9 mouse cellular contexts compared by ENCODE assay signal in genomic region chr1:88260114-88260513, GRCm38 (mm10). TPM values are rescaled to one million over a fixed set of nuclear protein-coding genes. Genes with fewer than 3 reads are reported as not detected.
DNase-seq lines count a peak whose midpoint lies in the region; ATAC-seq and TF ChIP-seq lines count a peak whose summit lies in the region.
"Had no signal": no experiment of that assay in that cellular context is flagged by ENCODE, and none has a peak within 500 bp of the region (broad histone marks: within the 10 kb centered on the region; RNA-seq: fewer than 3 reads in every experiment).

No protein-coding gene starts in this region.

- peaks cover 39% of the 10 kb centered on the region for H3K9me3 ChIP-seq in heart, embryonic 11.5 days (replicated peaks; ENCODE audit: control insufficient read depth, low read length)
- H3K9me3 ChIP-seq in CH12.LX (replicated peaks; ENCODE audit: low read length) = peaks cover 35% of the 10 kb centered on the region

- no peak overlapping the region for H3K4me2 ChIP-seq in heart, embryonic 11.5 days
- H3K4me2 ChIP-seq in CH12.LX (ENCODE audit: insufficient read depth, low read depth, poor library complexity, severe bottlenecking) = no peak overlapping the region

- DNase-seq in heart, postnatal 25 days (ENCODE audit: low spot score) = no peak
- no peak for DNase-seq in CH12.LX (ENCODE audit: extremely low read depth)
- DNase-seq in heart, postnatal 4 days = peak; percentile 68
- peak; percentile 96 for DNase-seq in liver, adult 2 months (ENCODE audit: extremely low read depth, low read depth, low spot score)
- no peak for DNase-seq in layer of hippocampus, postnatal 14 days (ENCODE audit: low spot score in 2 of 2)

- TF ChIP-seq RAD21 in CH12.LX (IDR thresholded peaks at IDR 0.05; ENCODE audit: low read depth, low read length) = no peak

- WGBS in heart, embryonic 11.5 days (ENCODE audit: insufficient replicate concordance) = 79% methylated on average over 6 of the region's 6 CpGs
- 34% methylated on average over 6 of the region's 6 CpGs for WGBS in liver, adult 2 months

- intact Hi-C loops in heart, postnatal 25 days (cut with DNase I) = no loop called here

- no peak for TF ChIP-seq EP300 in CH12.LX (IDR thresholded peaks at IDR 0.05; ENCODE audit: low read length)

- TF ChIP-seq POLR2A in CH12.LX (IDR thresholded peaks at IDR 0.05; ENCODE audit: low read depth, low read length) = no peak; the same call in 1 of the 2 replicates
- TF ChIP-seq POLR2A in liver, adult 2 months (IDR thresholded peaks at IDR 0.05; ENCODE audit: extremely low read depth, insufficient read depth, low read length) = no peak
- no peak for TF ChIP-seq POLR2A in testis, adult 2 months (IDR thresholded peaks at IDR 0.05; ENCODE audit: control insufficient read depth, low read depth, low read length)

- no peak overlapping the region for H3K9ac ChIP-seq in heart, embryonic 11.5 days (ENCODE audit: low read depth, low read length)
- H3K9ac ChIP-seq in CH12.LX (ENCODE audit: insufficient read depth, low read depth) = no peak overlapping the region
- H3K9ac ChIP-seq in liver, adult 2 months (ENCODE audit: low read depth, low read length) = no peak overlapping the region

- no peak for TF ChIP-seq CTCF in CH12.LX (conservative IDR thresholded peaks at IDR 0.05 in 1 of 2, IDR thresholded peaks at IDR 0.05 in 1 of 2; ENCODE audit: low read depth in 2 of 2, low read length in 2 of 2)
- TF ChIP-seq CTCF in liver, adult 2 months (IDR thresholded peaks at IDR 0.05; ENCODE audit: low read depth, low read length) = no peak
- no peak for TF ChIP-seq CTCF in testis, adult 2 months (IDR thresholded peaks at IDR 0.05; ENCODE audit: control insufficient read depth, insufficient read depth, insufficient replicate concordance, low read depth, low read length)

- dilution Hi-C loops in CH12.LX (cut with MboI; ENCODE audit: extremely low pct_ligation_motif_present, extremely low pct_unique_long_range_greater_than_20kb, low sequenced_read_pairs) = no loop called here

- peaks cover 17% of the 10 kb centered on the region; the same call in 1 of the 2 replicates for H3K4me1 ChIP-seq in heart, embryonic 11.5 days (ENCODE audit: control insufficient read depth, insufficient read depth, low read length)
- peaks cover 2 to 29% of the 10 kb centered on the region in 2 experiments; a peak in 3 of 4 replicates for H3K4me1 ChIP-seq in CH12.LX (ENCODE audit: control insufficient read depth in 1 of 2, insufficient read depth in 2 of 2)
- peaks cover 19% of the 10 kb centered on the region for H3K4me1 ChIP-seq in liver, adult 2 months (ENCODE audit: control insufficient read depth, insufficient read depth, low read length)
- no peaks in the 10 kb centered on the region; the same call in 1 of the 2 replicates for H3K4me1 ChIP-seq in testis, adult 2 months (ENCODE audit: control insufficient read depth, insufficient read depth, low read length)

- no peak overlapping the region for H3K4me3 ChIP-seq in heart, embryonic 11.5 days (ENCODE audit: low read depth, low read length)
- no peak overlapping the region for H3K4me3 ChIP-seq in CH12.LX (replicated peaks in 1 of 3; ENCODE audit: low read depth in 2 of 3, low read length in 2 of 3, poor library complexity in 1 of 3)
- H3K4me3 ChIP-seq in liver, adult 2 months (ENCODE audit: insufficient read depth, low read depth, low read length) = no peak overlapping the region
- peak overlapping the region; percentile 6 for H3K4me3 ChIP-seq in testis, adult 2 months (ENCODE audit: control insufficient read depth, low read depth, low read length)

- no peaks in the 10 kb centered on the region for H3K27me3 ChIP-seq in heart, embryonic 11.5 days (ENCODE audit: control insufficient read depth, insufficient read depth, low read length)
- peaks cover under 1% of the 10 kb centered on the region for H3K27me3 ChIP-seq in CH12.LX (replicated peaks)
- H3K27me3 ChIP-seq in liver, adult 2 months (ENCODE audit: control insufficient read depth, insufficient read depth, low read length) = no peaks in the 10 kb centered on the region
- H3K27me3 ChIP-seq in testis, adult 2 months (ENCODE audit: control insufficient read depth, insufficient read depth, low read length) = no peaks in the 10 kb centered on the region

- no peaks in the 10 kb centered on the region for H3K79me2 ChIP-seq in CH12.LX (replicated peaks; ENCODE audit: control insufficient read depth, extremely low read depth, insufficient read depth, poor library complexity, severe bottlenecking)
- no peaks in the 10 kb centered on the region for H3K79me2 ChIP-seq in liver, adult 2 months (ENCODE audit: control insufficient read depth, insufficient read depth, low read length)

- in situ Hi-C loops in CH12.LX (cut with MboI; ENCODE audit: low pct_ligation_motif_present, low pct_unique_long_range_greater_than_20kb, low sequenced_read_pairs) = no loop called here

- H3K27ac ChIP-seq in heart, embryonic 11.5 days (ENCODE audit: low read depth, low read length) = no peak overlapping the region
- no peak overlapping the region for H3K27ac ChIP-seq in CH12.LX (ENCODE audit: insufficient read depth, low read depth)
- peak overlapping the region; percentile 18 for H3K27ac ChIP-seq in liver, adult 2 months (replicated peaks; ENCODE audit: insufficient read depth, low read depth, low read length)
- H3K27ac ChIP-seq in testis, adult 2 months (ENCODE audit: control insufficient read depth, insufficient read depth, low read depth, low read length) = no peak overlapping the region

- peaks cover 48% of the 10 kb centered on the region for H3K36me3 ChIP-seq in heart, embryonic 11.5 days (ENCODE audit: control insufficient read depth, insufficient read depth, low read length)
- peaks cover 25 to 53% of the 10 kb centered on the region in 2 experiments for H3K36me3 ChIP-seq in CH12.LX (replicated peaks in 1 of 2; ENCODE audit: control insufficient read depth in 1 of 2, insufficient read depth in 1 of 2, low read length in 1 of 2)
- H3K36me3 ChIP-seq in liver, adult 2 months (ENCODE audit: control insufficient read depth, insufficient read depth, low read length) = peaks cover 20% of the 10 kb centered on the region
- peaks cover 11% of the 10 kb centered on the region for H3K36me3 ChIP-seq in testis, adult 2 months (ENCODE audit: control insufficient read depth, insufficient read depth, low read length)

- ATAC-seq in heart, embryonic 11.5 days (replicated peaks; ENCODE audit: insufficient number of reproducible peaks, low FRiP score, low TSS enrichment) = 0 out of 2 replicates have a peak, but pooled peaks have one; percentile 1
- no peak for ATAC-seq in inflammation-experienced regulatory T-cells, adult 6 months

RNA-seq across cellular contexts. Expression of gene Hjurp, which starts 17.3 kb away (rescaled TPM):
- 117 and 118 TPM in 2 replicates for polyA plus RNA-seq in heart, embryonic 11.5 days (2014; fragmentation: Nextera tagmentation; extraction: Ambion mirVana)
- 10 to 100 TPM; 14.5 to 14.6 TPM for total RNA-seq in heart, postnatal 25 days (2021)
- 65.2 and 69.8 TPM in 2 replicates for total RNA-seq in CH12.LX (2012; rRNA removed)
- total RNA-seq in CH12.LX (2014; rRNA removed) = 74.1 and 80.8 TPM in 2 replicates
- 64.8 and 67.6 TPM in 2 replicates for polyA plus RNA-seq in CH12.LX (2012; ENCODE audit: insufficient read length, low read depth)
- total RNA-seq in heart, postnatal 4 days (2021) = 100 to 1,000 TPM in 1 of 2 experiments, 10 to 100 TPM in 1; 97.1 to 100 TPM
- total RNA-seq in liver, adult 2 months (2014; rRNA removed) = 78.7 and 90.1 TPM in 2 replicates
- polyA plus RNA-seq in liver, adult 2 months (2012; rRNA removed) = 31.4 and 32.8 TPM in 2 replicates
- polyA plus RNA-seq in testis, adult 2 months (2012; rRNA removed) = 29.1 and 34.3 TPM in 2 replicates
- polyA plus RNA-seq in inflammation-experienced regulatory T-cells, adult 6 months (2017; shearing (Covaris generic)) = 10 to 100 TPM; 37.3 to 97.3 (median 69.6) TPM
- 10 to 100 TPM; 36.0 to 37.2 TPM for total RNA-seq in layer of hippocampus, postnatal 14 days (2021)

RNA-seq across cellular contexts. Expression of gene Trpm8, which starts 17.3 kb away (rescaled TPM):
- 0.10 TPM in 1 of 2 replicates, not detected in the other for polyA plus RNA-seq in heart, embryonic 11.5 days (2014; fragmentation: Nextera tagmentation; extraction: Ambion mirVana)
- not detected for total RNA-seq in heart, postnatal 25 days (2021)
- total RNA-seq in CH12.LX (2012; rRNA removed) (not detected in 2 replicates), CH12.LX (2014; rRNA removed) (not detected in 2 replicates)
- polyA plus RNA-seq in CH12.LX (2012; ENCODE audit: insufficient read length, low read depth) = not detected in 2 replicates
- not detected for total RNA-seq in heart, postnatal 4 days (2021)
- total RNA-seq in liver, adult 2 months (2014; rRNA removed) = under 0.01 TPM in 2 replicates
- polyA plus RNA-seq in liver, adult 2 months (2012; rRNA removed) = 0.01 and 0.02 TPM in 2 replicates
- 4.3 and 4.7 TPM in 2 replicates for polyA plus RNA-seq in testis, adult 2 months (2012; rRNA removed)
- not detected for polyA plus RNA-seq in inflammation-experienced regulatory T-cells, adult 6 months (2017; shearing (Covaris generic))
- total RNA-seq in layer of hippocampus, postnatal 14 days (2021) = under 1 TPM; 0.25 to 0.57 TPM
- polyA plus RNA-seq: gonadal fat pad, adult 2 months had no signal

RNA-seq across cellular contexts. Expression of gene Mroh2a, which starts 33.3 kb away (rescaled TPM):
- polyA plus RNA-seq in heart, embryonic 11.5 days (2014; fragmentation: Nextera tagmentation; extraction: Ambion mirVana) = 0.63 and 1.1 TPM in 2 replicates
- total RNA-seq in heart, postnatal 25 days (2021) = under 1 TPM; 0.28 to 0.42 TPM
- total RNA-seq in CH12.LX (2012; rRNA removed) (0.13 and 0.17 TPM in 2 replicates), CH12.LX (2014; rRNA removed) (not detected in 2 replicates)
- 0.78 and 1.0 TPM in 2 replicates for polyA plus RNA-seq in CH12.LX (2012; ENCODE audit: insufficient read length, low read depth)
- under 1 TPM in 1 of 2 experiments, not detected in 1; 0.02 TPM for total RNA-seq in heart, postnatal 4 days (2021)
- 0.27 and 1.0 TPM in 2 replicates for total RNA-seq in liver, adult 2 months (2014; rRNA removed)
- polyA plus RNA-seq in liver, adult 2 months (2012; rRNA removed) = 0.77 and 0.82 TPM in 2 replicates
- polyA plus RNA-seq in testis, adult 2 months (2012; rRNA removed) = 116 and 122 TPM in 2 replicates
- 1 to 10 TPM; 1.9 to 4.4 (median 2.1) TPM for polyA plus RNA-seq in inflammation-experienced regulatory T-cells, adult 6 months (2017; shearing (Covaris generic))
- total RNA-seq in layer of hippocampus, postnatal 14 days (2021) = under 1 TPM; 0.12 to 0.17 TPM

RNA-seq across cellular contexts. Expression of gene Ugt1a1, which starts 48.4 kb away (rescaled TPM):
- polyA plus RNA-seq in heart, embryonic 11.5 days (2014; fragmentation: Nextera tagmentation; extraction: Ambion mirVana) = not detected in 2 replicates
- not detected for total RNA-seq in heart, postnatal 25 days (2021)
- total RNA-seq in CH12.LX (2012; rRNA removed) (0.08 TPM in 1 of 2 replicates, not detected in the other), CH12.LX (2014; rRNA removed) (not detected in 2 replicates)
- polyA plus RNA-seq in CH12.LX (2012; ENCODE audit: insufficient read length, low read depth) = 0.19 TPM in 1 of 2 replicates, not detected in the other
- total RNA-seq in heart, postnatal 4 days (2021) = not detected
- 662 and 719 TPM in 2 replicates for total RNA-seq in liver, adult 2 months (2014; rRNA removed)
- polyA plus RNA-seq in liver, adult 2 months (2012; rRNA removed) = 408 and 574 TPM in 2 replicates
- polyA plus RNA-seq in testis, adult 2 months (2012; rRNA removed) = 0.67 and 0.94 TPM in 2 replicates
- not detected for polyA plus RNA-seq in inflammation-experienced regulatory T-cells, adult 6 months (2017; shearing (Covaris generic))
- total RNA-seq in layer of hippocampus, postnatal 14 days (2021) = not detected

RNA-seq across cellular contexts. Expression of gene Dnajb3, which starts 54.5 kb away (rescaled TPM):
- 9.6 and 10.4 TPM in 2 replicates for polyA plus RNA-seq in heart, embryonic 11.5 days (2014; fragmentation: Nextera tagmentation; extraction: Ambion mirVana)
- total RNA-seq in heart, postnatal 25 days (2021) = under 1 TPM; 0.42 TPM
- total RNA-seq in CH12.LX (2012; rRNA removed) (not detected in 2 replicates), CH12.LX (2014; rRNA removed) (not detected in 2 replicates)
- polyA plus RNA-seq in CH12.LX (2012; ENCODE audit: insufficient read length, low read depth) = not detected in 2 replicates
- 1 to 10 TPM; 1.6 to 1.8 TPM for total RNA-seq in heart, postnatal 4 days (2021)
- not detected in 2 replicates for total RNA-seq in liver, adult 2 months (2014; rRNA removed)
- 0.17 TPM in 1 of 2 replicates, not detected in the other for polyA plus RNA-seq in liver, adult 2 months (2012; rRNA removed)
- polyA plus RNA-seq in testis, adult 2 months (2012; rRNA removed) = 1,175 and 1,313 TPM in 2 replicates
- under 1 TPM in 2 of 3 experiments, not detected in 1; 0.47 to 0.99 TPM for polyA plus RNA-seq in inflammation-experienced regulatory T-cells, adult 6 months (2017; shearing (Covaris generic))
- total RNA-seq in layer of hippocampus, postnatal 14 days (2021) = 1 to 10 TPM; 1.7 to 3.1 TPM

Comparison
In these comparisons a context has a peak if more than half of its experiments do, and no peak if none do; other contexts are left out.
1. DNase-seq: peak in heart, postnatal 4 days (single experiment) and liver, adult 2 months (single experiment); none in heart, postnatal 25 days (single experiment), CH12.LX (single experiment) and layer of hippocampus, postnatal 14 days (0 of 2).